Mouse (Mus musculus) granulocyte monocyte progenitor cell, adult 5-6 weeks (primary cell): ENCODE results near the gene Ap1m2. TPM values are rescaled to one million over a fixed set of nuclear protein-coding genes. Genes with fewer than 3 reads are reported as not detected.

Experiments used
- ATAC-seq: replicated peaks from 2 replicates; pipeline ENCODE4 v1.8.0; 2016; ENCODE audit warnings: mild to moderate bottlenecking, moderate TSS enrichment, inconsistent platforms; ENCODE audit not compliant: poor library complexity, severe bottlenecking
- total RNA-seq, 2 experiments: library from RNA; stranded (forward) in 1 of 2; stranded (reverse) in 1 of 2; fragments of 200-712, 200-1000 nt in 1 of 2; fragments of >200 nt in 1 of 2; fragmentation: Nextera tagmentation in 1 of 2; gene quantifications; 2 replicates each; pipeline ENCODE4 v1.2.3; 2014 to 2017

Gene Ap1m2
- total RNA-seq (2014; fragmentation: Nextera tagmentation) (2.5 and 5.4 TPM in 2 replicates), total RNA-seq (2017) (0.10 and 0.43 TPM in 2 replicates)

DNA sequence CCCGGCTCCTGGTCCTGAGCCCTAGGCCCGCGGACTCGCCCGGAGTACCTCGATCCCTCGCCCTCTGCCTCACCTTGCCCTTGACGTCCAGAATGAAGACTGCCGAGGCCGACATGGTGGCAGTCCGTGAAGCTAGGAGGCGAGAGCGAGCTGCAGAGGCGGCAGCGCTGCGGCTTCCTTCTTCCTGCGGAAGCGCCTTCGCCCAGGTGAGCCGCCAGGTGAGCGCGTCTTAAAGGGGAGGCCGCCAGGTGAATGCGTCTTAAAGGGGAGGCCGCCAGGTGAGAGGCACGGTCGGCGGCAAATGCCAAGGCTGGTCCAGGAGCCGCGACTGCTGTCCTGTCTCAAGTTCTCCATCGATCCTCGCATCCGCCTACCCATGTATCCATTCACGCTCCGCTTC lies at the start of gene Ap1m2:
TSS of gene Ap1m2 (minus strand) at position 204 of the 400 bp plus-strand sequence.
- no peak for ATAC-seq

DNA sequence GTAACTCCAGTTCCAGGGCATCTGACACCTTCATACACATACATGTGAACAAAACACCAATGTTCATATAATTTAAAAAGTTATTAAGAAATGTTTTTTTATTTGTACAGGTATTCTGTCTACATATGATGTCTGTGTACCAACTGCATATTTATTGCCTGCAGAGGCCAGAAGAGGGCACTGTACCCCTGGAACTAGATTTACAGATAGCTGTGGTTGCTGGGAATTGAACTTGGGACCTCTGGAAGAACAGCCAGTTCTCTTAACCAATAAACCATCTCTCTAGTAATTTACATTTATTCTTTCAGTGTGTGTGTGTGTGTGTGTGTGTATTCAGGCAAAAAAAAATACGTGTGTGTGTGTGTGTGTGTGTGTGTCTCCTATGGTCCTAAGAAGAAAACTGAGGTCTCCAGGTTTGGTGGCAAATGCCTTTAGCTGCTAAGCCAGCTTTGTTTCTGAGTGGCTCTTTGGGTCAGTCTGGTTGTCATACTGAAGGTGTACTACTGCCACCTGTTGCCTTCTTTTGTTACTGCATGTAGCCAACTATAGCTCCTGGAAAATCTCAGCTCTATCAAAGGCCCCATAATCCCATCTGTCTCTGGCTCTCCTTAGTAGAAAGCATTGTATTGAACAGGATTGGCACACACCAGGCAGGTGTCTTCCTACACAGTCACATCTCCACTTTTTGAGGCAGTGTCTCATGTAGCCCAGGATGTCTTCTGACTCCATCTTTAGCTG lies 45.0 kb upstream of the Ap1m2 start:
- ATAC-seq = peak; percentile 88

- ATAC-seq = no peak
These were observed 42.7 kb upstream of the Ap1m2 start for GRCm38 (mm10) chr9:21354796-21355195.

DNA sequence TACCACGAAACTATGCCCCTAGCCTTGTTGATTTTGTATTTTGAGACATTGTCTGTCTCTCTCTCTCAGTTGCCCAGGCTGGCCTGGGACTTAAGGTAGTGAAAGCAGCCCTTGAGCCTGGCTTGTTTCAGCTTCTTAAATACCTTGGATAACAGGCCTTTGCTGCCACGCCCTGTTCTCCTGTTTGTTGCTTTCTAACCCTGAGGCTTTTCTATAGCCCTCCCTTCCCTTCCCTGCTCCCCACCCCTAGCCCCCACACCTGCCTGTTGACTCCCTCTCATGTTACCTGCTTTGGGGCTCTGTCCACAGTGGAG lies 41.2 kb upstream of the Ap1m2 start:
- ATAC-seq = no peak

DNA sequence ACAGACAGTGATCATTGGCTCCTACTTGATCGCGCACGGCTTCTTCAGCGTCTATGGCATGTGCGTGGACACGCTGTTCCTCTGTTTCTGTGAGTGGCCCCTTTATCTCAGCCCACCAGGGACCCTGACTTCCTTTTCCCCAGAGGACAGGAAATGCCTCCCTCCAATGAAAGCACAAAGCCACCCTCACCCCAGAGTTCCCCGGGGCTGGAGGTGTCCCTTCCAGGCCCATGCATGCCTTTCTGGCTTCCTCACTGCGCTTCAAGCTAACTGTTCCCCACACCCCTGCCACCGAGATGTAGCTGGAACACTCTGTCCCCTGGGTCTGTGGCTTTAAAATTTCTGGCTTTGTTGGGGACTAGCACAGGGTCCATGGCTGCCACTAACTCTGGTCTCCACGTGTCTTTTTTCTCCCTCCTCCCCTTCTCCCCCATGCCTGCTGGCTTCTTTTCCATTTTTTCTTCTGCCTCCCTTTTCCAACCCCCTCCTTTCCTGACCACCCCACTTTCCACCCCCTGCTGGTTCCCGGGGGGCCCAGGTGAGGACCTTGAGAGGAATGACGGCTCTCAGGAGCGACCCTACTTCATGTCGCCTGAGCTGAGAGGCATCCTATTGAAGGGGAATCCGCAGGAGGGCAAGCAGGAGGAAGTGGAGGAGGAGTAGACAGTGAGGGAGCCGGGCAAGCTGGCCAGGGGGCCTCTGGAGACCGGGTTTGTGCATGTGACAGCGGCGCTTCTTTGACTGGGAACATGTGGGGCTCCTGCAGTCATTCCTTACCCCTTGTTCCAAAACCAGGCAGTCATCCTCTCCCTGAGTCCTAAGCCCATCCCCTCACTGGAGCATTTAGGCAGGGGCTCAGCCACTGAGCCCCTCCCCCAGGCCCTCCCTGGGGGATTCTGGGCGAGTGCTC lies 40.6 kb upstream of the Ap1m2 start:
- ATAC-seq = peak; percentile 36

DNA sequence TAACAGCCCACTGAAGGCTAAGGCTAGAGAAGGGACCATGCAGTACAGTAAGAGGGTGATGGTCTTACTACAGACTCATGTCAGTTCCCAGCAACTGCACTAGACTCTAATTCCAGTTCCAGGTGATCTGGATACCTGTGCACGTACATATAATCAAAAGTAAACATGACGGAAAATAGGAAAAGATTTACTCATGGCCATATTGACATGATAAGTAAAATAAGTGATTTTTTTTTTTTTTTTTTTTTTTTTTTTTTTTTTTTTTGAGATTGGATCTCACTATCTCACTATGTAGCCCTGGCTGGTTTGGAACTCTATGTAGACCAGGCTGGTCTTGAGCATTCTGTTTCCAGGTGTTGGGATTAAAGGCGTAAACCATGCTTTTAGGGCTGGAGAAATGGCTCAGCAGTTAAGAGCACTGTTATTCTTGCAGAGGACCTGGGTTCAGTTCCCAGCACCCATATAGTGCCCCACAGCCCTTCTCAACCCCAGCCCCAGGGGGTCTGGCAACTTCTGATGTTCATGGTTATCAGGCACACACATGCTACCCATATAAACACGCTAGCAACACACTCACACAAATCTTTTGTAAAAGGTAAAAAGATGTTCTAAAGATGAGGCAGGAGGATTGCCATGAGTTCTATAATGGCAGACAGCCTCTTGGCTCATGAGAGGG lies 39.7 kb upstream of the Ap1m2 start:
- ATAC-seq = no peak

DNA sequence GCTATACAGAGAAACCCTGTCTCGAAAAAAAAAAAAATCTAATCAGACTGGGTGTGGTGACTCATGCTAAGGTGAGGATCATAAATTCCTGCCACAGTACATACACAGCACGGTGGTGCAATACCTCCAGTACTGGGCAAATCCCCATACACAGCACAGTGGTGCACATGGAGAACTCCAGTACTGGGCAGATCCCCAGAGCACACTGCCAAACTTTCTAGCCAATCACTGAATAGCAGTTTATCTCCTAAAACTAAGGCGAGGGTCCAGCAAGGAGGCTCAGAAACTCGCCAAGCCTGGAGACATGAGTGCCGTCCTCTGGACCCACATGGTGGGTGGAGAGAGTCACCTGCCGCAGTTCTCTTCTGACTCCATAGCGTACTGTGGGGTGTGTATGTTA lies 39.0 kb upstream of the Ap1m2 start:
- ATAC-seq = no peak

DNA sequence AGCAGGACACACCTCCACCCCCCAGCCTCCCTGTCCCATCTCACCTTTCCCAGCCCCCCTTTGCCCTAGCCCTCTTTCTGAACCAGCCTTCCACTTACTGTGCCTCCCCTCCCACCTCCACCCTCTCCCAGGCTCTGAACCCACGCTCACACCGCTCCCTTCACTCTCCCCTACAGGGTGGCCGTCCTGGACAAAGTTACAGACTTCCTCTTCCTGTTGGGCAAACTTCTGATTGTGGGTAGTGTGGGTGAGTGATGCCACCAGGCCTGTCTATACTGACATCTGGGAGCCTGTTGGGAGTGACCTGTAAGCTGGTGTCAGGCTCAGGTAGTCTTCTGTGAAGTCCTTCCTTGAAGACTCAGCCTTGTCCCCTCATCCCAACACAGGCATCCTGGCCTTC lies 36.0 kb upstream of the Ap1m2 start:
- ATAC-seq = peak; percentile 83

DNA sequence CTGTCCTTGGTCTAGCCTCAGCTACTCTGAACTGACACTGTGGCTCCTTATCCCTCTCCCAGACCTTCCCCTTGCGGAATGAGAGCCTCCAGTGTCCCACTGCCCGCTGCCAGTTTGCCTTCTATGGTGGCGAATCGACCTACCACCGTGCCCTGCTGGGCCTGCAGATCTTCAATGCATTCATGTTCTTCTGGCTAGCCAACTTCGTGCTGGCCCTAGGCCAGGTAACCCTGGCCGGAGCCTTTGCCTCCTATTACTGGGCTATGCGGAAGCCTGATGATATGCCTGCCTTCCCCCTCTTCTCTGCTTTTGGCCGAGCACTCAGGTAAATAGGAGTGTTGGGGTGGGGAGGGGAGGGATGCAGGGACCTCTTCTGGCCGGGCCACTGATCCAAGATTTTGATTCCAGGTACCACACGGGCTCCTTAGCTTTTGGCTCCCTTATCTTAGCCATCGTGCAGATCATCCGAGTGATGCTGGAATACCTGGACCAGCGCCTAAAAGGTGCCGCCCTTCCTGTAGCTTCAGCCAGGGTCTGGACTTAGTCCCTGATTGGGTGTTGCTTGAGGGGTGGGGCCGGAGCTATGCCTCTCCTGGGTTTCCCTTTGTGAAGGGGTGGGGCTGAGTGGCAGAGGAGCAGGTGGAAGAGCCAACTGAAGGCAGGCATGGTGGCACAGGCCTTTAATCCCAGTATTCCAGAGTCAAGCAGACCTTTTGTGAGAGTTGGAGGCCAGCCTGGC lies 34.7 kb upstream of the Ap1m2 start:
- ATAC-seq = no peak

DNA sequence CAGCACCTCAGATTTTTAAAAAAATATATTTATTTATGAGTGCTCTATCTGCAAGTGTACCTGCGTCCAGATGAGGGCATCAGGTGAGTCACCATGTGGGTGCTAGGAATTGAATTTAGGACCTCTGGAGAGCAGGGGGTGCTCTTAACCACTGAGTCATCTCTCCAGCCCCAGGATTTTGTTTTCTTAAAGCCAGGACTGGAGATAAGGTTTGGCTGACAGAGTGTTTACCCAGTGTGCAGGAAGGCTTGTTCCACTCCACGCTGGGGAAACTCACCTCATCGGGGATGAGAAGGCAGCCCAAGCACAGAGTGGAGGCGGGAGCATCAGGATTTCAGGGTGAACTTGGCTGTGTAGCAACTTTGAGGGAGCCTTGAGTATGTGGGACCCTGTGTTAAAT lies 28.3 kb upstream of the Ap1m2 start:
- ATAC-seq = no peak

DNA sequence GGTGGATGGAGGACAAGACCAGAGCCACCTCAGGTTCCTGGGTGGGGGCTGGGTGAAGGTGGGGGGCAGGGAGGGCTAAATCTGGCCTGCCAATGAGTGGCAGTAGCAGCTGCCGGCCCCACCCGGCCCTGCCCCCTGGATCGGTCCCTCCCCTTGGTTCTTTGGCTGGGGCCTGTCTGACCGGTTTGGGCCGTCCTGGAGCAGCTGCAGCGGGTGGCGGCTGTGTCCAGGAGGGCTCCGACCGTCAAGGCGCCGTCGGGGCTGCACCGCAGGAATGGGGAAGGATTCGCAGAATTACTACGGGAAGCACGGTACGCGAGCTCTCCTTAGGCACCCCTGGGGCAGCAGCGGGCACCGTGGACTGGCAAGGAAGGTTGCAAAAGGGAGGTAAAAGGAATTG lies 25.5 kb upstream of the Ap1m2 start:
- no peak for ATAC-seq

DNA sequence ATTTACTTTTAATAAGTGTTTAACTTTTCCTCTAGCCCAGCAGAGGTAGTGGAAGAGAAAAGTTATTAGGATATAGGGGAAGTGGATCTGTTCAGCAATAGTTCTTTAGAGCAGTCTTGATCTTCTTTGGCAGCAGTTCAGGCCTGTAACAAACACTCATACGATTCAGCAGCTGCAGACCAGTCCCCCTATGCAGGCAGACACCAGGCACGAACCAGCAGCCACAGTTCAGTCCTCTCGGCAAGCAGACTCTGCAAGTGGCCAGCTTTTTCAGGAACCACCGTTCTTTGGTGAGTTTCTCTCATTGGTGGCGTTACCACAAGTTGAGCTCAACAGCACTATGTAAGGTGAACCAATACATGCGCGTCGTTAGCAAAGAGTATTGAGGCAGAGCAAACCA lies 24.4 kb upstream of the Ap1m2 start:
- no peak for ATAC-seq

DNA sequence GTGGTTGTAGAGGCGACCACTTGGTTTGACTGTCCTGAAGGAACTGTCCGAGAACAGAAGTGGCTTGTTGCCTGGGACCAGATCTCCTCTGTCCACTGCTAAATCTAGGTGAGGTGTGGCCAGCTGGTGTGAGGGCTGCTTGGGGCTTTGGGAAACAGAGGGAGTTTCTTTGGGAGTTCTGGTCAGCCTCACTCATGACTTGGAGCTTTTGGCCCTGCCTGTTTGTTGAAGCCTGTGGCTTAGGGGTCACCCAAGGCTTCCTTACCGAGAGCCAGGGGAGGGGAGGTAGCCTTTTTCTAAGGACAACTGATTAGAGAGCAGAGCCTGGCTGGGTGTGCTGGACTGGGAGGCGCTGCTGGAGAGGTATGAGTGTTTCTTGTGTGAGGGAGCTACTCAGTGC lies 23.3 kb upstream of the Ap1m2 start:
- no peak for ATAC-seq

- ATAC-seq = no peak
These were observed 22.6 kb upstream of the Ap1m2 start for GRCm38 (mm10) chr9:21334747-21335146.

- no peak for ATAC-seq
These were observed 21.4 kb upstream of the Ap1m2 start for GRCm38 (mm10) chr9:21333523-21333922.

GRCm38 (mm10) chr9:21332161-21333061 lies 20.3 kb upstream of the Ap1m2 start:
- peak; percentile 77 for ATAC-seq

DNA sequence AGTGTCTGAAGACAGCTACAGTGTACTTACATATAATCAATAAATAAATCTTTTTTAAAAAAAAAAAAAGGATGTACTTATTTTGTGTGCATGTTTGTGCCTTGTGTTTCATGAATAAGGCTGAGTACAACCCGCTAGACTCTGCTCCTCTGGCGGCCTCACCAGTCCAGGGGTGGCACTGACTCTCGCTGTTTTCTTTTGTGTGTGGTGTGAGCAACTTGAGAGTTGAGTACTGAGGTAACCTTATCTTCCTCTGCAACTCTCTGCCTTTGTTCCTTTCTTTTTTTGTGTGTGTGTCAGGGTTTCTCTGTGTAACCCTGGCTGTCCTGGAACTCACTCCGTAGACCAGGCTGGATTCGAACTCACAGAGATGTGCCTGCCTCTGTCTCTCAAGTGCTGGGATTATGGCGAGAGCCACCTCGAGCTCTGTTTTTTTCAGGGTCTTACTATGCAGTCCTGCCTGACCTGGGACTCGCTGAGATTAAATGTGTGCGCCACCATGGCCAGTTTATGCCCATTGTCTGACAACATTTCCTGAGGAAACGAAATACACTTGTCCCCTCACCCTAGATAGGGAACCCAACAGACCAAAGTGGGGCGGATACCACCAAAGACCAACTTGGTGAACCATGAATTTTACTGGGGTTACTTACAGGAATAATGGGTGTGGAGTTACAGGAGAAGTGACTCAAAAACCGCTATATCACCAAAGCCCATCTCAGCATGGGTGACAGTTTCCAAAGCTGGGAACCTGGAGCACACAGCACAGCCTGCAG lies 19.4 kb upstream of the Ap1m2 start:
- ATAC-seq = peak; percentile 48

DNA sequence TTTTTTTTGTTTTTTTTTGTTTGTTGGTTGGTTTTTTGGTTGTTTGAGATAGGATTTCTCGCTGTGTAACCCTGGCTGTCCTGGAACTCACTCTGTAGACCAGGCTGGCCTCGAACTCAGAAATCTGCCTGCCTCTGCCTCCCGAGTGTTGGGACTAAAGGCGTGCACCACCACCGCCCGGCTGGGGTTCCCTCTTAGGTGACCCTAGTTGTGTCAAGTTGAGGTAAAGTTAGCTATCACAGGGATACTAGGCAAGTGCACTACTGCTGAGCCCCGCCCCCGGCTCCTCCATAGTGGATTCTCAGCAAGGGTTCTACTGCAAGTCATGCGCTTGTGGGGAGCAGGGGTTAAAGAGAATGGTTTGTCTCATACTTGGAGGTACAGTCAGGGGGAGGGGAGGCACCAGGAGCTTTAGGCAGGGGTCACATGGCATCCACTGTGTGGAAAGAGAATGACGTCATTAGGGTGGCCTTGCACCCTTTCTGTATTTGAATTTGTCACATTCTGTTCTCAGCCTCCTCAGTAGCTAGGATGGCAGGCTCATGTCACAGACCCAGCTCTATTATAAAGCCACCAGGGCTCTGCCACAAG lies 17.7 kb upstream of the Ap1m2 start:
- no peak for ATAC-seq
